Mouse (Mus musculus) gastrocnemius, postnatal 10 days (tissue): Measurements from ENCODE around the gene Alg3. TPM values are rescaled to one million over a fixed set of nuclear protein-coding genes. Genes with fewer than 3 reads are reported as not detected.

ENCODE experiments used
- DNase-seq: peaks from one replicate; pipeline ENCODE4 v3.0.0; 2021; ENCODE audit warnings: mixed read lengths
- microRNA-seq, 2 experiments: library from miRNA; unstranded; fragments of <30 nt; microRNA quantifications; one replicate each; pipeline ENCODE4 v1.2.0; 2021
- total RNA-seq, 2 experiments: library from RNA; stranded (reverse); gene quantifications; 2 replicates each; pipeline ENCODE4 v1.2.3; 2021

The Alg3 gene
- total RNA-seq, 2 experiments from 2014 or later, result 10.6 to 11.5 TPM

GRCm38 (mm10) chr16:20610501-20611356, 806 bp downstream of the Alg3 start:
- peak; percentile 69 for DNase-seq

- peak; percentile 44 for DNase-seq
Observed at GRCm38 (mm10) chr16:20604705-20605104, 6.8 kb downstream of the Alg3 start.

GRCm38 (mm10) chr16:20600511-20600910, 11.0 kb downstream of the Alg3 start:
- no peak for DNase-seq

GRCm38 (mm10) chr16:20596687-20597441, 14.7 kb downstream of the Alg3 start:
- DNase-seq, result no peak

- DNase-seq, result no peak
Observed at GRCm38 (mm10) chr16:20595737-20596136, 15.8 kb downstream of the Alg3 start.

- no peak for DNase-seq
Observed at GRCm38 (mm10) chr16:20595060-20595673, 16.4 kb downstream of the Alg3 start.

GRCm38 (mm10) chr16:20591076-20591705, 20.3 kb downstream of the Alg3 start:
- DNase-seq, result peak; percentile 15

- DNase-seq, result no peak
Observed at GRCm38 (mm10) chr16:20590680-20591038, 20.9 kb downstream of the Alg3 start.

- peak; percentile 21 for DNase-seq
Observed at GRCm38 (mm10) chr16:20589939-20590679, 21.4 kb downstream of the Alg3 start.

- DNase-seq, result no peak
Observed at GRCm38 (mm10) chr16:20589366-20589938, 22.1 kb downstream of the Alg3 start, which contains the start of gene Vwa5b2. Gene Vwa5b2, plus strand, starts transcription at chr16:20589471.

GRCm38 (mm10) chr16:20565075-20565474, 46.5 kb downstream of the Alg3 start:
- DNase-seq, result no peak

- no peak for DNase-seq
Observed at GRCm38 (mm10) chr16:20557381-20557780, 54.2 kb downstream of the Alg3 start.

Small RNA genes lying within 50 kb of the gene (microRNA-seq; reads per million reads assigned to microRNA genes)
- gene Mir1224, result 2.5 to 8.3 reads per million in 2 experiments

Other genes with a start within 250 kb of the Alg3 start
- gene Abcc5, start 185.3 kb downstream of the Alg3 start, total RNA-seq, result 10 to 100 TPM; 46.2 to 60.9 TPM
- 10 to 100 TPM; 45.1 to 46.1 TPM for gene Eif2b5, start 112.9 kb downstream of the Alg3 start, total RNA-seq
- gene Dvl3, start 94.8 kb downstream of the Alg3 start, total RNA-seq, result 10 to 100 TPM; 36.3 to 44.4 TPM
- 100 to 1,000 TPM; 170 to 199 TPM for gene Ap2m1, start 76.3 kb downstream of the Alg3 start, total RNA-seq
- 10 to 100 TPM; 51.8 to 52.5 TPM for gene Abcf3, start 63.2 kb downstream of the Alg3 start, total RNA-seq
- under 1 TPM; 0.07 to 0.16 TPM for gene Vwa5b2, start 22.3 kb downstream of the Alg3 start, total RNA-seq
- 1 to 10 TPM; 4.8 to 5.7 TPM for gene Eef1akmt4, start 142 bp downstream of the Alg3 start, total RNA-seq
- under 1 TPM; 0.09 to 0.42 TPM for gene Gm49333, start 125 bp downstream of the Alg3 start, total RNA-seq
- gene Camk2n2, start 9.6 kb upstream of the Alg3 start, total RNA-seq, result 1 to 10 TPM; 2.6 to 3.0 TPM
- under 1 TPM in 1 of 2 experiments, not detected in 1; 0.63 TPM for gene Ece2, start 18.1 kb upstream of the Alg3 start, total RNA-seq
- 100 to 1,000 TPM; 175 to 178 TPM for gene Psmd2, start 39.9 kb upstream of the Alg3 start, total RNA-seq
- 100 to 1,000 TPM; 324 to 334 TPM for gene Eif4g1, start 56.6 kb upstream of the Alg3 start, total RNA-seq
- gene Fam131a, start 81.5 kb upstream of the Alg3 start, total RNA-seq, result 10 to 100 TPM; 28.0 to 29.8 TPM
- 10 to 100 TPM; 11.6 to 13.5 TPM for gene Polr2h, start 105.9 kb upstream of the Alg3 start, total RNA-seq
- 1 to 10 TPM; 2.3 to 3.2 TPM for gene Clcn2, start 106.0 kb upstream of the Alg3 start, total RNA-seq
- gene Chrd, start 121.4 kb upstream of the Alg3 start, total RNA-seq, result 1 to 10 TPM; 5.2 to 6.3 TPM
- gene Thpo, start 122.8 kb upstream of the Alg3 start, total RNA-seq, result 1 to 10 TPM in 1 of 2 experiments, under 1 TPM in 1; 0.63 to 1.3 TPM